Mouse (Mus musculus): ENCODE results near the gene Hist1h3b.

- TF ChIP-seq CTCF (conservative IDR thresholded peaks at IDR 0.05; ENCODE audit: insufficient read depth, insufficient read length, low read depth, low read length) (no peak), POLR2A (IDR thresholded peaks at IDR 0.05; ENCODE audit: low read depth, low read length) (no peak)
These were observed 690 bp downstream of the Hist1h3b start for GRCm38 (mm10) chr13:23752742-23753172.
